Mouse (Mus musculus) layer of hippocampus, adult 9-11 months (tissue): ENCODE data around the gene Tbc1d4.

Source experiments
- DNase-seq: peaks from one replicate; pipeline ENCODE4 v3.0.0; 2022

Gene Tbc1d4

GRCm38 (mm10) chr14:101499838-101500237, 109.2 kb downstream of the Tbc1d4 start:
- no peak for DNase-seq

GRCm38 (mm10) chr14:101488264-101488810, 120.7 kb downstream of the Tbc1d4 start:
- DNase-seq: no peak

GRCm38 (mm10) chr14:101486550-101486949, 122.4 kb downstream of the Tbc1d4 start:
- no peak for DNase-seq

GRCm38 (mm10) chr14:101483230-101483629, 125.8 kb downstream of the Tbc1d4 start:
- no peak for DNase-seq

GRCm38 (mm10) chr14:101482270-101482669, 126.7 kb downstream of the Tbc1d4 start:
- no peak for DNase-seq

- no peak for DNase-seq
These were observed 127.8 kb downstream of the Tbc1d4 start for GRCm38 (mm10) chr14:101481165-101481564.

GRCm38 (mm10) chr14:101480541-101480940, 128.4 kb downstream of the Tbc1d4 start:
- DNase-seq: no peak

GRCm38 (mm10) chr14:101477827-101478220, 131.2 kb downstream of the Tbc1d4 start:
- DNase-seq: no peak

GRCm38 (mm10) chr14:101477081-101477826, 131.7 kb downstream of the Tbc1d4 start:
- no peak for DNase-seq

- DNase-seq: no peak
These were observed 139.4 kb downstream of the Tbc1d4 start for GRCm38 (mm10) chr14:101469475-101470093.

- no peak for DNase-seq
These were observed 140.8 kb downstream of the Tbc1d4 start for GRCm38 (mm10) chr14:101468143-101468542.

GRCm38 (mm10) chr14:101467532-101467931, 141.5 kb downstream of the Tbc1d4 start:
- no peak for DNase-seq

GRCm38 (mm10) chr14:101466521-101466920, 142.5 kb downstream of the Tbc1d4 start:
- no peak for DNase-seq

GRCm38 (mm10) chr14:101465893-101466292, 143.1 kb downstream of the Tbc1d4 start:
- no peak for DNase-seq

GRCm38 (mm10) chr14:101460768-101461167, 148.2 kb downstream of the Tbc1d4 start:
- no peak for DNase-seq

- DNase-seq: no peak
These were observed 156.1 kb downstream of the Tbc1d4 start for GRCm38 (mm10) chr14:101452915-101453314.

GRCm38 (mm10) chr14:101447857-101448256, 161.1 kb downstream of the Tbc1d4 start:
- DNase-seq: no peak

GRCm38 (mm10) chr14:101445205-101445604, 163.8 kb downstream of the Tbc1d4 start:
- DNase-seq: no peak

GRCm38 (mm10) chr14:101437925-101438324, 171.1 kb downstream of the Tbc1d4 start:
- DNase-seq: no peak

GRCm38 (mm10) chr14:101430536-101430935, 178.5 kb downstream of the Tbc1d4 start:
- peak; percentile 34 for DNase-seq

GRCm38 (mm10) chr14:101428805-101429516, 180.0 kb downstream of the Tbc1d4 start:
- peak; percentile 10 for DNase-seq

GRCm38 (mm10) chr14:101417679-101418078, 191.3 kb downstream of the Tbc1d4 start:
- no peak for DNase-seq
